Mouse (Mus musculus) forebrain, embryonic 11.5 days (tissue): ENCODE data around the gene Dppa1. TPM values are rescaled to one million over a fixed set of nuclear protein-coding genes. Genes with fewer than 3 reads are reported as not detected.

ENCODE experiments used
- ATAC-seq: fragments of 200-750 bp; cut with Nextera tagmentation; replicated peaks from 2 replicates; pipeline ENCODE4 v1.8.0; 2017; ENCODE audit warnings: moderate TSS enrichment; ENCODE audit not compliant: low FRiP score
- DNase-seq: peaks from one replicate; pipeline ENCODE4 v3.0.0-alpha.2; 2017; ENCODE audit warnings: low spot score
- H3K27ac ChIP-seq: fragments of 300-500 bp; sonication (generic); 2 replicates; pipeline ENCODE4 v1.5.1; 2014; ENCODE audit warnings: low read depth, low read length
- H3K27me3 ChIP-seq: fragments of 300-500 bp; sonication (generic); 2 replicates; pipeline ENCODE4 v1.6.1; 2014; ENCODE audit warnings: mild to moderate bottlenecking, low read length, mixed read lengths; ENCODE audit not compliant: control insufficient read depth, insufficient read depth
- H3K36me3 ChIP-seq: fragments of 300-500 bp; sonication (generic); 2 replicates; pipeline ENCODE4 v1.6.1; 2014; ENCODE audit warnings: mild to moderate bottlenecking, low read length, moderate library complexity, mixed read lengths; ENCODE audit not compliant: control insufficient read depth, insufficient read depth
- H3K4me1 ChIP-seq: fragments of 300-500 bp; sonication (generic); replicated peaks from 2 replicates; pipeline ENCODE4 v1.6.1; 2014; ENCODE audit warnings: low read length, mixed read lengths; ENCODE audit not compliant: control insufficient read depth, insufficient read depth
- H3K4me2 ChIP-seq: fragments of 300-500 bp; sonication (generic); 2 replicates; pipeline ENCODE4 v1.6.1; 2014; ENCODE audit warnings: low read depth, mild to moderate bottlenecking, low read length, moderate library complexity, mixed read lengths; ENCODE audit not compliant: severe bottlenecking
- H3K4me3 ChIP-seq: fragments of 300-500 bp; sonication (generic); 2 replicates; pipeline ENCODE4 v1.5.1; 2014; ENCODE audit warnings: low read depth, low read length
- H3K9ac ChIP-seq: fragments of 300-500 bp; sonication (generic); 2 replicates; pipeline ENCODE4 v1.6.1; 2014; ENCODE audit warnings: low read length
- H3K9me3 ChIP-seq: fragments of 300-500 bp; sonication (generic); 2 replicates; pipeline ENCODE4 v1.6.1; 2016; ENCODE audit warnings: low read length, mixed read lengths; ENCODE audit not compliant: control insufficient read depth
- WGBS: fragments of 180-500 bp; shearing (Covaris S2); extraction: QIAGEN DNeasy Blood & Tissue Kit; methylation state at CpG from one replicate; pipeline ENCODE4 v1.1.7; 2014; 5-methylcytosine and 5-hydroxymethylcytosine counted together
- polyA plus RNA-seq: library from polyadenylated mRNA; unstranded; fragments of >200 nt; fragmentation: Nextera tagmentation; extraction: Ambion mirVana; gene quantifications from 2 replicates; pipeline ENCODE4 v1.2.1, GENCODE M21; 2014

Gene Dppa1
- polyA plus RNA-seq, 1 experiment from 2014 or later = not detected

- Histone ChIP-seq H3K27me3 (no peaks in the 10 kb centered on the region), H3K9me3 (no peaks in the 10 kb centered on the region), H3K36me3 (no peaks in the 10 kb centered on the region), H3K9ac (no peak within 1 kb of the TSS), H3K4me3 (no peak within 1 kb of the TSS), H3K4me1 (no peaks in the 10 kb centered on the region), H3K27ac (no peak within 1 kb of the TSS), H3K4me2 (no peak within 1 kb of the TSS)
- 79% methylated on average over 1 of the region's 1 CpGs for WGBS
- DNase-seq (no peak), ATAC-seq (no peak)
Observed at GRCm38 (mm10) chr11:46571327-46571726, 57.7 kb downstream of the Dppa1 start, which contains the start of gene BC053393. Gene BC053393, plus strand, starts transcription at chr11:46571536.

GRCm38 (mm10) chr11:46569107-46569506 lies 60.0 kb downstream of the Dppa1 start:
- H3K4me3 ChIP-seq = no peak overlapping the region
- no peak overlapping the region for H3K27ac ChIP-seq
- no peaks in the 10 kb centered on the region for H3K27me3 ChIP-seq
- WGBS = 81% methylated on average over 1 of the region's 1 CpGs
- DNase-seq = no peak
- no peak for ATAC-seq
- H3K9ac ChIP-seq = no peak overlapping the region
- no peak overlapping the region for H3K4me2 ChIP-seq
- H3K9me3 ChIP-seq = no peaks in the 10 kb centered on the region
- H3K4me1 ChIP-seq = no peaks in the 10 kb centered on the region
- H3K36me3 ChIP-seq = no peaks in the 10 kb centered on the region

- WGBS = 90% methylated on average over 2 of the region's 2 CpGs
- ATAC-seq = no peak
- H3K36me3 ChIP-seq = no peaks in the 10 kb centered on the region
Observed at GRCm38 (mm10) chr11:46565967-46566366, 63.1 kb downstream of the Dppa1 start.

GRCm38 (mm10) chr11:46564671-46565070 lies 64.4 kb downstream of the Dppa1 start:
- 80% methylated on average over 1 of the region's 1 CpGs for WGBS

More at GRCm38 (mm10) chr11:46565967-46566366, 63.1 kb downstream of the Dppa1 start:
- no peak for DNase-seq
- Histone ChIP-seq H3K9me3 (no peaks in the 10 kb centered on the region), H3K9ac (no peak overlapping the region), H3K27me3 (no peaks in the 10 kb centered on the region), H3K4me1 (no peaks in the 10 kb centered on the region), H3K27ac (no peak overlapping the region), H3K4me2 (no peak overlapping the region), H3K4me3 (no peak overlapping the region)

GRCm38 (mm10) chr11:46561096-46561495 lies 68.0 kb downstream of the Dppa1 start:
- no peaks in the 10 kb centered on the region for H3K36me3 ChIP-seq
- H3K27me3 ChIP-seq = no peaks in the 10 kb centered on the region
- no peak for DNase-seq
- H3K4me2 ChIP-seq = no peak overlapping the region
- no peak overlapping the region for H3K27ac ChIP-seq
- no peak overlapping the region for H3K9ac ChIP-seq
- no peak for ATAC-seq
- 90% methylated on average over 4 of the region's 4 CpGs for WGBS
- H3K4me3 ChIP-seq = no peak overlapping the region
- no peaks in the 10 kb centered on the region for H3K9me3 ChIP-seq
- H3K4me1 ChIP-seq = no peaks in the 10 kb centered on the region

More at GRCm38 (mm10) chr11:46564671-46565070, 64.4 kb downstream of the Dppa1 start:
- H3K27ac ChIP-seq = no peak overlapping the region
- H3K9me3 ChIP-seq = no peaks in the 10 kb centered on the region
- no peak for ATAC-seq
- H3K4me3 ChIP-seq = no peak overlapping the region
- no peaks in the 10 kb centered on the region for H3K27me3 ChIP-seq
- no peaks in the 10 kb centered on the region for H3K36me3 ChIP-seq
- no peak overlapping the region for H3K4me2 ChIP-seq
- no peak overlapping the region for H3K9ac ChIP-seq
- DNase-seq = no peak
- H3K4me1 ChIP-seq = no peaks in the 10 kb centered on the region

Other genes starting within 250 kb of the Dppa1 start
- 0.09 TPM in 1 of 2 replicates, not detected in the other for gene Itk, start 239.7 kb downstream of the Dppa1 start, polyA plus RNA-seq
- gene Fam71b, start 232.7 kb downstream of the Dppa1 start, polyA plus RNA-seq = not detected in 2 replicates
- 99.3 and 112 TPM in 2 replicates for gene Med7, start 192.3 kb downstream of the Dppa1 start, polyA plus RNA-seq
- gene Havcr2, start 174.3 kb downstream of the Dppa1 start, polyA plus RNA-seq = 0.13 and 0.19 TPM in 2 replicates
- gene Gm12169, start 105.0 kb downstream of the Dppa1 start, polyA plus RNA-seq = not detected in 2 replicates
- not detected in 2 replicates for gene BC053393, start 57.7 kb downstream of the Dppa1 start, polyA plus RNA-seq
- gene Timd2, start 77.8 kb upstream of the Dppa1 start, polyA plus RNA-seq = 0.13 and 0.28 TPM in 2 replicates
- gene Havcr1, start 105.8 kb upstream of the Dppa1 start, polyA plus RNA-seq = not detected in 2 replicates
- not detected in 2 replicates for gene Timd4, start 181.5 kb upstream of the Dppa1 start, polyA plus RNA-seq